Mouse (Mus musculus): ENCODE data around the gene Wdr48. TPM values are rescaled to one million over a fixed set of nuclear protein-coding genes. Genes with fewer than 3 reads are reported as not detected.
A peak's percentile ranks its signal among the peaks of the same experiment; 100 is the strongest.

The Wdr48 gene
- polyA plus RNA-seq, 1 experiment from 2014 or later = 36.1 TPM

- peaks cover 41% of the 10 kb centered on the region for H3K36me3 ChIP-seq (ENCODE audit: control insufficient read depth, insufficient read depth, low read length)
- 82% methylated on average over 7 of the region's 7 CpGs for WGBS
- H3K4me1 ChIP-seq (ENCODE audit: control insufficient read depth in 2 of 2, insufficient read depth in 2 of 2, low read length in 2 of 2) = peaks cover 13 to 27% of the 10 kb centered on the region in 2 experiments
- H3K9ac ChIP-seq (ENCODE audit: low read length) = peak overlapping the region; percentile 17; the same call in 1 of the 2 replicates
- peak overlapping the region; percentile 4 to 49; a peak in 2 of 4 replicates for H3K27ac ChIP-seq (replicated peaks in 1 of 2; ENCODE audit: control insufficient read depth in 1 of 2, insufficient read depth in 1 of 2, low read depth in 2 of 2, low read length in 2 of 2)
- H3K4me3 ChIP-seq (ENCODE audit: control insufficient read depth in 1 of 2, insufficient read depth in 1 of 2, low read depth in 1 of 2, low read length in 2 of 2) = no peak overlapping the region
- H3K27me3 ChIP-seq (ENCODE audit: control insufficient read depth, insufficient read depth, low read length) = no peaks in the 10 kb centered on the region
- no peak overlapping the region for H3K4me2 ChIP-seq (ENCODE audit: low read length)
- no peak for ATAC-seq (ENCODE audit: insufficient number of reproducible peaks, insufficient read depth, low FRiP score, low read depth)
- H3K9me3 ChIP-seq (ENCODE audit: control insufficient read depth, low read length) = no peaks in the 10 kb centered on the region
These were observed 76.3 kb downstream of the Wdr48 start for GRCm38 (mm10) chr9:119970763-119971656.

- H3K4me1 ChIP-seq (ENCODE audit: control insufficient read depth in 2 of 2, insufficient read depth in 2 of 2, low read length in 2 of 2) = peaks cover 21 to 36% of the 10 kb centered on the region in 2 experiments
- H3K4me3 ChIP-seq (ENCODE audit: control insufficient read depth in 1 of 2, insufficient read depth in 1 of 2, low read depth in 1 of 2, low read length in 2 of 2) = no peak overlapping the region
- no peak overlapping the region for H3K9ac ChIP-seq (ENCODE audit: low read length)
- H3K9me3 ChIP-seq (ENCODE audit: control insufficient read depth, low read length) = no peaks in the 10 kb centered on the region
- ATAC-seq (ENCODE audit: insufficient number of reproducible peaks, insufficient read depth, low FRiP score, low read depth) = no peak
- H3K27me3 ChIP-seq (ENCODE audit: control insufficient read depth, insufficient read depth, low read length) = no peaks in the 10 kb centered on the region
- H3K4me2 ChIP-seq (ENCODE audit: low read length) = no peak overlapping the region
- 91% methylated on average over 10 of the region's 10 CpGs for WGBS
- no peak overlapping the region for H3K27ac ChIP-seq (replicated peaks in 1 of 2; ENCODE audit: control insufficient read depth in 1 of 2, insufficient read depth in 1 of 2, low read depth in 2 of 2, low read length in 2 of 2)
- H3K36me3 ChIP-seq (ENCODE audit: control insufficient read depth, insufficient read depth, low read length) = peaks cover 45% of the 10 kb centered on the region
These were observed 77.5 kb downstream of the Wdr48 start for GRCm38 (mm10) chr9:119972166-119972565.

GRCm38 (mm10) chr9:119972582-119972981 lies 77.9 kb downstream of the Wdr48 start:
- H3K27me3 ChIP-seq (ENCODE audit: control insufficient read depth, insufficient read depth, low read length) = no peaks in the 10 kb centered on the region
- no peak overlapping the region for H3K4me2 ChIP-seq (ENCODE audit: low read length)
- H3K9ac ChIP-seq (ENCODE audit: low read length) = no peak overlapping the region
- ATAC-seq (ENCODE audit: insufficient number of reproducible peaks, insufficient read depth, low FRiP score, low read depth) = no peak
- no peaks in the 10 kb centered on the region for H3K9me3 ChIP-seq (ENCODE audit: control insufficient read depth, low read length)
- H3K36me3 ChIP-seq (ENCODE audit: control insufficient read depth, insufficient read depth, low read length) = peaks cover 45% of the 10 kb centered on the region
- H3K27ac ChIP-seq (replicated peaks in 1 of 2; ENCODE audit: control insufficient read depth in 1 of 2, insufficient read depth in 1 of 2, low read depth in 2 of 2, low read length in 2 of 2) = no peak overlapping the region
- WGBS = 80% methylated on average over 12 of the region's 12 CpGs
- H3K4me1 ChIP-seq (ENCODE audit: control insufficient read depth in 2 of 2, insufficient read depth in 2 of 2, low read length in 2 of 2) = peaks cover 25 to 40% of the 10 kb centered on the region in 2 experiments
- no peak overlapping the region for H3K4me3 ChIP-seq (ENCODE audit: control insufficient read depth in 1 of 2, insufficient read depth in 1 of 2, low read depth in 1 of 2, low read length in 2 of 2)

GRCm38 (mm10) chr9:119973281-119973680 lies 78.6 kb downstream of the Wdr48 start:
- Histone ChIP-seq H3K36me3 (ENCODE audit: control insufficient read depth, insufficient read depth, low read length) (peaks cover 45% of the 10 kb centered on the region), H3K4me1 (ENCODE audit: control insufficient read depth in 2 of 2, insufficient read depth in 2 of 2, low read length in 2 of 2) (peaks cover 32 to 47% of the 10 kb centered on the region in 2 experiments)
- no peak for ATAC-seq (ENCODE audit: insufficient number of reproducible peaks, insufficient read depth, low FRiP score, low read depth)

GRCm38 (mm10) chr9:119973869-119974520 lies 79.3 kb downstream of the Wdr48 start:
- Histone ChIP-seq H3K27me3 (ENCODE audit: control insufficient read depth, insufficient read depth, low read length) (no peaks in the 10 kb centered on the region), H3K27ac (replicated peaks in 1 of 2; ENCODE audit: control insufficient read depth in 1 of 2, insufficient read depth in 1 of 2, low read depth in 2 of 2, low read length in 2 of 2) (no peak overlapping the region), H3K4me2 (ENCODE audit: low read length) (no peak overlapping the region), H3K9me3 (ENCODE audit: control insufficient read depth, low read length) (no peaks in the 10 kb centered on the region), H3K4me1 (ENCODE audit: control insufficient read depth in 2 of 2, insufficient read depth in 2 of 2, low read length in 2 of 2) (peaks cover 39 to 52% of the 10 kb centered on the region in 2 experiments), H3K4me3 (ENCODE audit: control insufficient read depth in 1 of 2, insufficient read depth in 1 of 2, low read depth in 1 of 2, low read length in 2 of 2) (no peak overlapping the region), H3K9ac (ENCODE audit: low read length) (no peak overlapping the region), H3K36me3 (ENCODE audit: control insufficient read depth, insufficient read depth, low read length) (peaks cover 45% of the 10 kb centered on the region)
- no peak for ATAC-seq (ENCODE audit: insufficient number of reproducible peaks, insufficient read depth, low FRiP score, low read depth)
- 88% methylated on average over 27 of the region's 27 CpGs for WGBS

More at GRCm38 (mm10) chr9:119973281-119973680, 78.6 kb downstream of the Wdr48 start:
- H3K4me3 ChIP-seq (ENCODE audit: control insufficient read depth in 1 of 2, insufficient read depth in 1 of 2, low read depth in 1 of 2, low read length in 2 of 2) = no peak overlapping the region
- no peak overlapping the region for H3K9ac ChIP-seq (ENCODE audit: low read length)
- H3K27me3 ChIP-seq (ENCODE audit: control insufficient read depth, insufficient read depth, low read length) = no peaks in the 10 kb centered on the region
- 93% methylated on average over 23 of the region's 23 CpGs for WGBS
- no peak overlapping the region for H3K27ac ChIP-seq (replicated peaks in 1 of 2; ENCODE audit: control insufficient read depth in 1 of 2, insufficient read depth in 1 of 2, low read depth in 2 of 2, low read length in 2 of 2)
- no peaks in the 10 kb centered on the region for H3K9me3 ChIP-seq (ENCODE audit: control insufficient read depth, low read length)
- H3K4me2 ChIP-seq (ENCODE audit: low read length) = no peak overlapping the region

GRCm38 (mm10) chr9:119974609-119975008 lies 79.9 kb downstream of the Wdr48 start:
- Histone ChIP-seq H3K4me1 (ENCODE audit: control insufficient read depth in 2 of 2, insufficient read depth in 2 of 2, low read length in 2 of 2) (peaks cover 41 to 52% of the 10 kb centered on the region in 2 experiments), H3K9ac (ENCODE audit: low read length) (no peak overlapping the region), H3K27me3 (ENCODE audit: control insufficient read depth, insufficient read depth, low read length) (no peaks in the 10 kb centered on the region), H3K4me3 (ENCODE audit: control insufficient read depth in 1 of 2, insufficient read depth in 1 of 2, low read depth in 1 of 2, low read length in 2 of 2) (no peak overlapping the region), H3K9me3 (ENCODE audit: control insufficient read depth, low read length) (no peaks in the 10 kb centered on the region), H3K4me2 (ENCODE audit: low read length) (no peak overlapping the region), H3K36me3 (ENCODE audit: control insufficient read depth, insufficient read depth, low read length) (peaks cover 45% of the 10 kb centered on the region), H3K27ac (replicated peaks in 1 of 2; ENCODE audit: control insufficient read depth in 1 of 2, insufficient read depth in 1 of 2, low read depth in 2 of 2, low read length in 2 of 2) (no peak overlapping the region)
- ATAC-seq (ENCODE audit: insufficient number of reproducible peaks, insufficient read depth, low FRiP score, low read depth) = no peak
- WGBS = 75% methylated on average over 5 of the region's 5 CpGs

- no peak for ATAC-seq (ENCODE audit: insufficient number of reproducible peaks, insufficient read depth, low FRiP score, low read depth)
- Histone ChIP-seq H3K4me3 (ENCODE audit: control insufficient read depth in 1 of 2, insufficient read depth in 1 of 2, low read depth in 1 of 2, low read length in 2 of 2) (no peak overlapping the region), H3K4me1 (ENCODE audit: control insufficient read depth in 2 of 2, insufficient read depth in 2 of 2, low read length in 2 of 2) (peaks cover 41 to 52% of the 10 kb centered on the region in 2 experiments), H3K36me3 (ENCODE audit: control insufficient read depth, insufficient read depth, low read length) (peaks cover 45% of the 10 kb centered on the region), H3K4me2 (ENCODE audit: low read length) (no peak overlapping the region), H3K27me3 (ENCODE audit: control insufficient read depth, insufficient read depth, low read length) (no peaks in the 10 kb centered on the region), H3K9ac (ENCODE audit: low read length) (no peak overlapping the region), H3K9me3 (ENCODE audit: control insufficient read depth, low read length) (no peaks in the 10 kb centered on the region), H3K27ac (replicated peaks in 1 of 2; ENCODE audit: control insufficient read depth in 1 of 2, insufficient read depth in 1 of 2, low read depth in 2 of 2, low read length in 2 of 2) (no peak overlapping the region)
- WGBS = 97% methylated on average over 4 of the region's 4 CpGs
These were observed 80.6 kb downstream of the Wdr48 start for GRCm38 (mm10) chr9:119975286-119975685.
